Mouse (Mus musculus) bone marrow, adult 2 months (tissue): ENCODE measurements at regions not wholly inside any gene's neighbourhood (a gene's known extent, or its start where the extent isn't known, plus 50 kb on each side); places are given as distances from the start of the nearest gene placed in this dataset.

Experiments
- H3K27ac ChIP-seq: fragments of 200-500 bp; 2 replicates; pipeline ENCODE4 v1.5.1; 2012; ENCODE audit warnings: low read depth, mild to moderate bottlenecking, control low read depth, inconsistent platforms, low read length; ENCODE audit not compliant: control insufficient read depth, poor library complexity, insufficient read depth
- H3K4me1 ChIP-seq: fragments of 200-500 bp; 2 replicates; pipeline ENCODE4 v1.6.1; 2011; ENCODE audit warnings: low read length; ENCODE audit not compliant: control insufficient read depth, insufficient read depth
- H3K4me3 ChIP-seq: fragments of 200-500 bp; replicated peaks from 2 replicates; pipeline ENCODE3; 2011; ENCODE audit warnings: mild to moderate bottlenecking, low read depth, low read length, control low read depth; ENCODE audit not compliant: control insufficient read depth
- CTCF ChIP-seq: fragments of 200-500 bp; IDR thresholded peaks from 2 replicates; pipeline ENCODE4 v1.5.1; 2011; ENCODE audit warnings: low read length, control low read depth; ENCODE audit not compliant: control insufficient read depth, insufficient read depth
- POLR2A ChIP-seq: fragments of 200-500 bp; IDR thresholded peaks from 2 replicates; pipeline ENCODE4 v1.6.1; 2011; ENCODE audit warnings: low read depth, mild to moderate bottlenecking, control low read depth, low read length, borderline replicate concordance; ENCODE audit not compliant: control insufficient read depth
- WGBS: fragments of 180-500 bp; shearing (Covaris S2); methylation state at CpG from one replicate; pipeline ENCODE4 v1.1.7; 2018; 5-methylcytosine and 5-hydroxymethylcytosine counted together

DNA sequence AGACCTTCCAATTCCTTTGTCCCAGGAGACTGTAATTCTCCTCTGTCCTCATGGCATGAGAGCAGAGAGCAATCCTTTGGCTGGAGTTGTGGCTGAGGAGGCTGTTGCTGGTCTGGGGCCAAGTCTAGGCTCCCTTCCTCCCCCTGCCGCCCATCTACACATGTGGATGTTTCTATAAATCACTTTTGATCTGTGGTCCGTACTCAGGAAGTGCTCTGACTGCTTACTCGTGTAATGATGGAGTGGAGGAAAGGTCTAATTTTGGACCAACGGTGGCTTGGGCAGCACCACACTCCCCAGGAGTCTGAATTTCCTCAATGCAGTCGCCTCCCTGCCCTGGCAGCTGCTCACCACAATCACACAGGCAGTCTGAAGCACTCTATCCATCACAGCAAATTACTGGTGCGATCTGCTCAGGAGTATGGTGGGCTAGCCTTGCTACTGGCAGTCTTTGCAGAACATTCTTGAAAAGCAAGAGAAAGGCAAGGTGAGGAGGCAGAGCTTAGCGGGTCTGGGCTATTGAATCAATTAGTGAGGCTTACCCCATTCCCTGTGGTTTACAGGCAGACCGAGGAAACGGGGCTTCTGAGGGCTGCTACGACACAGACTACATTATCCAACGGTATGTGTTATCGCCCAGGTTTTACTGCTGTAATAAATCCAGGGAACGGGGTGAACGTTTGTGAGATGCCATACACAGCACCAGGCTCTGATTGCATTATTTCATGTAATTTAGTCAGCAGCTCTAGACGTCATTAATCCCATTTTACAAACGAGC is 104.3 kb upstream of the Veph1 start:
- no peak overlapping the region for H3K4me3 ChIP-seq
- no peak overlapping the region for H3K27ac ChIP-seq
- H3K4me1 ChIP-seq, result no peaks in the 10 kb centered on the region
- WGBS, result under 1% methylated on average over 16 of the region's 16 CpGs
- no peak for TF ChIP-seq CTCF
- TF ChIP-seq POLR2A, result no peak

DNA sequence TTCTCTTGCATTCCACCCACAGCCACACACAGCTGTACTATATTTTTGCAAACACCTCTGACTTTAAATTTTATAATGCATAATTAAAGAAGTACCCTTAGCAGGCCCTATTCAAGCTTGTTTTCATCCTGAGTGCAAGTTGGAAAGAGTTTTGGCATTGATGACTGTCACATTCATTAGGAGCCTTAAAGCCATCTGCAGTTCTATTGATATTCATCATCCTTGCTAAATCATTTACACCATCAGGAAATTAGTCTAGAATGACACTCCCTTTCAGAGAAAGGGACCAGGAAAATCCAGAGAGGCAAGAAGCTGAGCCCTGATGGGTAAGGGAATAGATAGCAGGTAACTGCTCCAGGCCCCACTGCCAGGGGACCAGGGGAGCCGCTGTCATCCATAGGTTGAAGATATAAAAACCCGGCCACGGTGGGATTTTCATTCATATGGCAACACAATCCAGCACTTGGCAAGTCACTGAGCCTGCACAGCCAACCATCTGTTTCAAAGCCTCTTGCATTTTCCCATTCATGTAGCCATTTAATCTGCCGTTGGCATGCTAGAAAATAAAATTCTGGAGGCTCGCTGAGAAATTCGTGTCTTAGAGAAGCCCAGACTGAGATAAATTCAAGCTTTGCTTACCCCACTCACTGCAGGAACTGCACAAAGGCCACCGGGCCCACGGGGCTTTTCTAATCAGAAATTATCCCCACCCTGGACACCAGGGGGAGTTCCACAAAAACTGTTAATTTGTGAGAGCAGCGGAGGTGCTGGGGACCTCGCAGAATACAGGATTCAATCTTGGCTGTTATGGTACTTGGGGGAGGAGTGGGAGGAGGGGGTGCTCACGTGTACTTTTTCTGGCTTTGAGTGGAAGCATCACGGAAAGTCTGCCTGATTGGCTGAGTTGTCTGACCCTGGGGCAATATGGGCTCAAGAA is 101.8 kb upstream of the Veph1 start:
- WGBS, result 73% methylated on average over 12 of the region's 12 CpGs
- no peak overlapping the region for H3K4me3 ChIP-seq
- TF ChIP-seq POLR2A (no peak), CTCF (no peak)

GRCm38 (mm10) chr3:66375088-66375910 is 78.7 kb upstream of the Veph1 start:
- no peak for TF ChIP-seq CTCF
- no peak for TF ChIP-seq POLR2A
- no peak overlapping the region for H3K27ac ChIP-seq
- H3K4me1 ChIP-seq, result no peaks in the 10 kb centered on the region; the same call in 1 of the 2 replicates
- 76% methylated on average over 14 of the region's 14 CpGs for WGBS
- no peak overlapping the region for H3K4me3 ChIP-seq

More for the DNA sequence above, 101.8 kb upstream of the Veph1 start:
- Histone ChIP-seq H3K27ac (no peak overlapping the region), H3K4me1 (no peaks in the 10 kb centered on the region)

DNA sequence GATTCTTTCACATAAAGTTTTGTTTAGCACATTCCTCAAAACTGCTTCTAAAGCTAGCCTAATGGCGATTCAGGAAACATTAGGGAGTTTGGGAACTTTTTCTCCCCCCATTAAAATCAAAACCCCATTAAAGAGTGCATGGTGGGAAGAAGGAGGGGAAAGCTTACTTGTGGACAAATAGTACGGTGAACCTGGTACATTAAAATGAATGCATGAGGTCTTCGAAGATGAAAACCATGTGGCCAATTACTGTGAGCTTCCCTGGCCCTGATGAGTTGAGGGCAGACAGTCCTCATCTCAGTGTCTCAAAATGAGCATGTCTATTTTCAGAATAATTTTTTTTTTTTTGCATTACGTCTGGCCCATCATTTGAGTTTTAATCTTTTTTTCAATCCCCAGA is 78.0 kb upstream of the Veph1 start:
- Histone ChIP-seq H3K27ac (no peak overlapping the region), H3K4me3 (no peak overlapping the region), H3K4me1 (no peaks in the 10 kb centered on the region; the same call in 1 of the 2 replicates)
- no peak for TF ChIP-seq POLR2A
- no peak for TF ChIP-seq CTCF
- 82% methylated on average over 4 of the region's 4 CpGs for WGBS

GRCm38 (mm10) chr3:66373807-66374575 is 77.4 kb upstream of the Veph1 start:
- Histone ChIP-seq H3K4me3 (no peak overlapping the region), H3K4me1 (no peaks in the 10 kb centered on the region; the same call in 1 of the 2 replicates), H3K27ac (no peak overlapping the region)
- TF ChIP-seq CTCF, result no peak
- 80% methylated on average over 8 of the region's 8 CpGs for WGBS
